Mouse (Mus musculus) embryonic fibroblast, embryonic 13.5 days (primary cell): ENCODE measurements around the gene Pde4dip. TPM values are rescaled to one million over a fixed set of nuclear protein-coding genes. Genes with fewer than 3 reads are reported as not detected.

Experiments
- H3K27ac ChIP-seq: 2 replicates; pipeline ENCODE4 v1.5.1; 2012; ENCODE audit warnings: low read length, control low read depth, inconsistent platforms; ENCODE audit not compliant: insufficient read depth
- H3K4me1 ChIP-seq: 2 replicates; pipeline ENCODE4 v1.6.1; 2011; ENCODE audit warnings: low read length; ENCODE audit not compliant: control insufficient read depth, insufficient read depth
- H3K4me3 ChIP-seq: 2 replicates; pipeline ENCODE4 v1.5.1; 2011; ENCODE audit warnings: mild to moderate bottlenecking, control low read depth, low read length; ENCODE audit not compliant: insufficient read depth
- CTCF ChIP-seq: IDR thresholded peaks from 2 replicates; pipeline ENCODE4 v1.5.1; 2011; ENCODE audit warnings: mild to moderate bottlenecking, control low read depth, low read length, moderate library complexity, borderline replicate concordance; ENCODE audit not compliant: insufficient read depth
- POLR2A ChIP-seq: IDR thresholded peaks from 2 replicates; pipeline ENCODE4 v1.6.1; 2011; ENCODE audit warnings: low read depth, mild to moderate bottlenecking, control low read depth, low read length, moderate library complexity
- polyA plus RNA-seq: library from polyadenylated mRNA; stranded (reverse); fragments of >200 nt; gene quantifications from 2 replicates; pipeline ENCODE4 v1.2.4, GENCODE M21; 2011; ENCODE audit warnings: low read depth; ENCODE audit not compliant: missing spikeins, insufficient read length

Pde4dip gene
- polyA plus RNA-seq, 1 experiment, result 43.1 TPM

- no peaks in the 10 kb centered on the region; the same call in 1 of the 2 replicates for H3K4me1 ChIP-seq
- H3K4me3 ChIP-seq, result no peak overlapping the region
- TF ChIP-seq CTCF (no peak), POLR2A (no peak)
- no peak overlapping the region for H3K27ac ChIP-seq
Observed at GRCm38 (mm10) chr3:97665525-97665924, 223.0 kb downstream of the Pde4dip start.

- Histone ChIP-seq H3K4me3 (no peak overlapping the region), H3K4me1 (no peaks in the 10 kb centered on the region; the same call in 1 of the 2 replicates), H3K27ac (no peak overlapping the region)
- TF ChIP-seq CTCF (no peak), POLR2A (no peak)
Observed at GRCm38 (mm10) chr3:97661206-97661605, 227.3 kb downstream of the Pde4dip start.

DNA sequence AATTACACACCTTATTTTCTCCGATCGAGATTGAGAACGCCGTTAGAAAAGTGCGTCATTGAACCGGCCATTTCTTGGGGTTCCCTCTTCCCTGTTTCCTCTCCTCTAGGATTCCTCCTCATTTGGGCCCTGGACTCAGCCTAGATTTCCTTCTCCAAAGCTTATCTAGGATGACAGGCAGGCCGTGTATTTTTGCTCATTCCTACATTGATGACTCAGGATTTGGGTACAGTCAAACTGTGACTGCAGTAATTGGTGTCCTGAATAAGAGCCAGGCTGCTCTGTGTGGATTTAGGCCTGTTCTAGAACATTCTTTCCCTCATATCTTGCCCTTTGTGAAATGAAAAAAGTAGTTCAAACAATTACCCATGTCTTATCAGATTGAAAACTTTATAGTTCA, 228.8 kb downstream of the Pde4dip start:
- H3K4me1 ChIP-seq, result no peaks in the 10 kb centered on the region; the same call in 1 of the 2 replicates
- TF ChIP-seq POLR2A (no peak), CTCF (no peak)
- peak overlapping the region; percentile 60 for H3K27ac ChIP-seq
- H3K4me3 ChIP-seq, result peak overlapping the region; percentile 62; the same call in 1 of the 2 replicates

- Histone ChIP-seq H3K4me3 (peak overlapping the region; percentile 62), H3K27ac (peak overlapping the region; percentile 60; the same call in 1 of the 2 replicates), H3K4me1 (no peaks in the 10 kb centered on the region; the same call in 1 of the 2 replicates)
- TF ChIP-seq CTCF (no peak), POLR2A (peak; percentile 26)
Observed at GRCm38 (mm10) chr3:97658426-97659193, 229.9 kb downstream of the Pde4dip start.

DNA sequence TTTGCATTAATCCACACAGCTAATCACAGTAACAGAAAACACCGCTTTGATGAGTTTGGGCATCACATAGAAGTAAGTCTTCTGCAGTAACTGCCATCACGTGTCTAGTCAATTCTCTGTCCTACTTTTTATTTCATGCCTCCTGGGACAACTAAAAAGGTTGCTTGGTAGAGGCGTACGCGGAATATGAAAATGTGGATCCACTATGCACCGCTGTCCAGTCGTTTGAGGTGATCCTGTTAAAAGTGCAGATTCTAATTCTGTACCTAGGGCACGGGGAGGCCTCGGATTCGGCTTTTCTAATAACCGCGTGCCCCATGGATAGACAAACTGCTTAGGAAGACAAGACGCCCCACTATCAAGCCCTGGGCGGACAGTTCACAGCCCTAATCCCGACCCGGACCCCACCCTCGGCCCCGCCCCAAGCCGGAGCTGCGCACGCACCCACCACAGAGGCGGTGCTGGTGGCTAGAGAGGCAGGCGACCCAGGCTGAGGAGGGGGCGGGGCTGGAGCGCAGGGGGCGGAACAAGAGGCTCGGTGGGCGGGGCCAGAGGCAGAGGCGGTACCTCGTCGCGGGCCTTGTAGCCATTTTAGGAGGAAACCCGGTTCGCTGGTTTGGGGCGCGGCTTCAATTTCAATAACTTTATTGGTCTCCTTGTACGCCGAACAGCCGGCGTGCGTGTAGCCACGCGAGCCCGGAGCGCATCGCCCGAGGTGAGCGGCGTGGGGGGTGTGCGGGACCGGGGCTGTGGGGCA, 230.7 kb downstream of the Pde4dip start, which contains the start of gene Prkab2:
TSS of gene Prkab2 (plus strand) at position 539 of the 757 bp plus-strand sequence.
- H3K27ac ChIP-seq, result peak within 1 kb of the TSS; percentile 60; the same call in 1 of the 2 replicates

GRCm38 (mm10) chr3:97654901-97655300, 233.6 kb downstream of the Pde4dip start:
- H3K4me3 ChIP-seq, result no peak overlapping the region
- no peak overlapping the region for H3K27ac ChIP-seq
- no peaks in the 10 kb centered on the region; the same call in 1 of the 2 replicates for H3K4me1 ChIP-seq
- TF ChIP-seq POLR2A (no peak), CTCF (peak; percentile 52; the same call in 1 of the 2 replicates)

More for the DNA sequence above, 230.7 kb downstream of the Pde4dip start, which contains the start of gene Prkab2:
- Histone ChIP-seq H3K4me3 (peak within 1 kb of the TSS; percentile 63), H3K4me1 (no peaks in the 10 kb centered on the region; the same call in 1 of the 2 replicates)
- TF ChIP-seq POLR2A, result peak; percentile 88
- no peak for TF ChIP-seq CTCF

- no peak overlapping the region for H3K4me3 ChIP-seq
- no peak overlapping the region for H3K27ac ChIP-seq
- TF ChIP-seq POLR2A (no peak), CTCF (no peak)
- H3K4me1 ChIP-seq, result no peaks in the 10 kb centered on the region
Observed at GRCm38 (mm10) chr3:97653781-97654180, 234.7 kb downstream of the Pde4dip start.

DNA sequence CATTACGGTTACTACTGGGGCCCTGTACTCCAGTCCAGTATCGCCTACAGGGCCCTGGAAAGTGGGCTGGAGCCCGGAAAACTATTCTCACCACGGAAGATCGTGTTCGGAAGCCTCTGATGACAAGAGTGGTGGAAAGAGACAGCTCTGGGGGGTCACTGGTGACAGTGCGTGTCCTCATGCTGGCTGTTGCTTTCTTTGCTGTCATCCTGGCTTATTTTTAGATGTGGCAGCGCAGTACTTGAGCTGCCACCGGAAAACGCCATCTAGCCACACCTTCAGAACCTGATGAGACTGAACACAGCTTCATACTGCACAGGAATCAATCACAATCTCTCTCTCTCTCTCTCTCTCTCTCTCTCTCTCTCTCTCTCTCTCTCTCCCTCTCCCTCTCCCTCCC, 236.9 kb downstream of the Pde4dip start:
- TF ChIP-seq CTCF, result no peak
- no peak overlapping the region for H3K4me3 ChIP-seq
- H3K27ac ChIP-seq, result no peak overlapping the region
- no peaks in the 10 kb centered on the region for H3K4me1 ChIP-seq

DNA sequence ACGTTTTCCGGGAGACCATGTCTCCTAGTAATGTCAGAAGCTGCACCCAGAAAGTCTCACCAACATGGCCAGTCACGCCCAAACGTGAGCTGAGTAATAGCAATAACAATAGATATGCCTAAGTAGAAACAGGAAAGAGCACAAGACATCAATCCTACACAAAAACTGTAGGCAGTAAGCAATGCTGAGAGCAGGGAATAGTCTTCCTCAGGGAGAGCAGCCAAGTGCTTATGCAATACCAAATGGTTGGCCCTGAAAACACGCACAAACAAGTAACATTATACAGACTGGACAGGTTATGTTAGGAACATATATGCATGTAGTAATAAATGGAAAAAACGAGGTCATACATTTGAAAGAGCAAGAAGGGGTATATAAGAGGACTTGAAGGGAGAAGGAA, 239.0 kb downstream of the Pde4dip start:
- TF ChIP-seq CTCF (no peak), POLR2A (no peak)
- no peak overlapping the region for H3K27ac ChIP-seq
- no peaks in the 10 kb centered on the region for H3K4me1 ChIP-seq
- no peak overlapping the region for H3K4me3 ChIP-seq

GRCm38 (mm10) chr3:97649022-97649421, 239.5 kb downstream of the Pde4dip start:
- TF ChIP-seq POLR2A (no peak), CTCF (no peak)
- Histone ChIP-seq H3K4me1 (no peaks in the 10 kb centered on the region), H3K4me3 (no peak overlapping the region), H3K27ac (no peak overlapping the region)
